Mouse (Mus musculus): Measurements from ENCODE around the gene Gm13288.
"Not testable (repeated sequence)": the region's sequence is repeated elsewhere in the genome, so short reads cannot be mapped to it uniquely, and the experiment has no call there.

DNA sequence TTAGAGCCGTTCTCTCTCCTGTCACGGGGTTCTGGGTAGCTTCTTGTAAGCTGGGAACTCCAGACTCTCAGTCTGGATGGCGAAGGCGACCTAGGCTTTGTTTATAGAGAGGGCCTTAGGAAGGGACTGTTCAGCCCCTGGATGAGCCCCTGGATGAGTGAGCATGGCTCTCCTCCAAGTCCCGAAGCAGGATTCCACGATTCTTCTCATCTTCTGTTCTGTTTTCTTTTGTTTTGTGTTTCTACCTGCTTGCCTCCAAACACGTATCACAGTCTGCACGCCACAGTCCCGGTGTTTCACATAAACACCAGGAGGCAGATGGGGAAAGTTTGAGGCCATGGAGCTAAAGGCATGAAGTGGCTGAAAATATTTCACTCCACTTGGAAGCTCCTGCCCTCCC is 46.6 kb upstream of the Gm13288 start:
- not testable (repeated sequence) for TF ChIP-seq CTCF, EP300 (IDR thresholded peaks at IDR 0.05; ENCODE audit: low read depth)

Data from heart, postnatal 0 days (tissue).